8 mouse cellular contexts compared by ENCODE assay signal in genomic region chr4:128962029-128962925, GRCm38 (mm10). TPM values are rescaled to one million over a fixed set of nuclear protein-coding genes. Genes with fewer than 3 reads are reported as not detected.
DNase-seq lines count a peak whose midpoint lies in the region; ATAC-seq and TF ChIP-seq lines count a peak whose summit lies in the region.

Gene Azin2, minus strand, starts transcription at chr4:128962442.

- H3K4me3 ChIP-seq in hindbrain, embryonic 11.5 days (ENCODE audit: low read depth, low read length) = peak within 1 kb of the TSS; percentile 72
- H3K4me3 ChIP-seq in lung, postnatal 0 days (ENCODE audit: low read depth, low read length) = peak within 1 kb of the TSS; percentile 49

- no peaks in the 10 kb centered on the region for H3K9me3 ChIP-seq in hindbrain, embryonic 11.5 days (ENCODE audit: control insufficient read depth, low read length)
- no peaks in the 10 kb centered on the region for H3K9me3 ChIP-seq in lung, postnatal 0 days (ENCODE audit: low read length)

- peak within 1 kb of the TSS; percentile 80 for H3K9ac ChIP-seq in hindbrain, embryonic 11.5 days (ENCODE audit: low read depth, low read length)
- peak within 1 kb of the TSS; percentile 56 for H3K9ac ChIP-seq in lung, postnatal 0 days (replicated peaks; ENCODE audit: low read depth)

- H3K27me3 ChIP-seq in hindbrain, embryonic 11.5 days (ENCODE audit: control insufficient read depth, insufficient read depth, low read length) = peaks cover 5% of the 10 kb centered on the region
- 0 out of 2 replicates have a peak, but pooled peaks cover 3% of the 10 kb centered on the region for H3K27me3 ChIP-seq in lung, postnatal 0 days (replicated peaks; ENCODE audit: insufficient read depth, low read length)

- H3K27ac ChIP-seq in hindbrain, embryonic 11.5 days (ENCODE audit: low read depth, low read length) = peak within 1 kb of the TSS; percentile 42; the same call in 1 of the 2 replicates
- H3K27ac ChIP-seq in lung, postnatal 0 days (ENCODE audit: low read length) = peak within 1 kb of the TSS; percentile 47

- ATAC-seq in hindbrain, embryonic 11.5 days (ENCODE audit: low FRiP score) = peak; percentile 95
- ATAC-seq in lung, postnatal 0 days = peak; percentile 95

- WGBS in hindbrain, embryonic 11.5 days = under 1% methylated on average over 53 of the region's 72 CpGs
- WGBS in lung, postnatal 0 days = 1% methylated on average over 53 of the region's 72 CpGs

- no peaks in the 10 kb centered on the region for H3K36me3 ChIP-seq in hindbrain, embryonic 11.5 days (ENCODE audit: control insufficient read depth, insufficient read depth, low read length)
- no peaks in the 10 kb centered on the region for H3K36me3 ChIP-seq in lung, postnatal 0 days (ENCODE audit: insufficient read depth, low read length)

- no peak for TF ChIP-seq EP300 in lung, postnatal 0 days (IDR thresholded peaks at IDR 0.05)

- TF ChIP-seq CTCF in lung, postnatal 0 days (IDR thresholded peaks at IDR 0.05) = no peak

- H3K4me2 ChIP-seq in hindbrain, embryonic 11.5 days (replicated peaks; ENCODE audit: low read depth, low read length) = peak within 1 kb of the TSS; percentile 94
- peak within 1 kb of the TSS; percentile 85 for H3K4me2 ChIP-seq in lung, postnatal 0 days (replicated peaks; ENCODE audit: low read depth, low read length)

- peak; percentile 96 for DNase-seq in NIH3T3 (ENCODE audit: low read depth)
- peak; percentile 99 for DNase-seq in cerebellum, postnatal 10 days
- peak; percentile 87 to 91 for DNase-seq in frontal cortex, postnatal 10 days (ENCODE audit: low spot score in 2 of 2)
- peak; percentile 97 for DNase-seq in hindbrain, embryonic 11.5 days (ENCODE audit: low spot score)
- DNase-seq in layer of hippocampus, postnatal 10 days (ENCODE audit: low spot score in 2 of 2) = peak; percentile 90 to 94
- DNase-seq in lung, postnatal 0 days (ENCODE audit: low spot score) = peak; percentile 91
- peak; percentile 96 for DNase-seq in ovary, postnatal 10 days (ENCODE audit: low spot score)
- peak; percentile 87 for DNase-seq in thymus, postnatal 0 days (ENCODE audit: low spot score)

- H3K4me1 ChIP-seq in hindbrain, embryonic 11.5 days (replicated peaks; ENCODE audit: control insufficient read depth, insufficient read depth, low read length) = 0 out of 2 replicates have a peak, but pooled peaks cover 4% of the 10 kb centered on the region
- peaks cover 8% of the 10 kb centered on the region; the same call in 1 of the 2 replicates for H3K4me1 ChIP-seq in lung, postnatal 0 days (ENCODE audit: insufficient read depth, low read depth, low read length)

RNA-seq across cellular contexts. Expression of gene Azin2, which starts in this region (rescaled TPM):
- 10.8 and 12.5 TPM in 2 replicates for polyA plus RNA-seq in hindbrain, embryonic 11.5 days (2014; fragmentation: Nextera tagmentation; extraction: Ambion mirVana)
- total RNA-seq in layer of hippocampus, postnatal 10 days (2021) = 10 to 100 TPM; 27.7 to 31.0 TPM
- polyA plus RNA-seq in lung, postnatal 0 days (2015; fragmentation: Nextera tagmentation; extraction: Ambion mirVana) = 39.0 and 42.2 TPM in 2 replicates
- polyA plus RNA-seq in thymus, postnatal 0 days (2015; fragmentation: Nextera tagmentation; extraction: Ambion mirVana) = 7.1 and 9.2 TPM in 2 replicates

Comparison
In these comparisons a context has a peak if more than half of its experiments do, and no peak if none do; other contexts are left out.
1. Peak in every context shown above with its lines: DNase-seq, ATAC-seq, H3K4me3 ChIP-seq and H3K27ac ChIP-seq.